Mouse (Mus musculus): ENCODE data around the gene Btbd1. TPM values are rescaled to one million over a fixed set of nuclear protein-coding genes. Genes with fewer than 3 reads are reported as not detected.

The Btbd1 gene
- polyA plus RNA-seq, 2 experiments = 62.1 to 86.3 TPM

DNA sequence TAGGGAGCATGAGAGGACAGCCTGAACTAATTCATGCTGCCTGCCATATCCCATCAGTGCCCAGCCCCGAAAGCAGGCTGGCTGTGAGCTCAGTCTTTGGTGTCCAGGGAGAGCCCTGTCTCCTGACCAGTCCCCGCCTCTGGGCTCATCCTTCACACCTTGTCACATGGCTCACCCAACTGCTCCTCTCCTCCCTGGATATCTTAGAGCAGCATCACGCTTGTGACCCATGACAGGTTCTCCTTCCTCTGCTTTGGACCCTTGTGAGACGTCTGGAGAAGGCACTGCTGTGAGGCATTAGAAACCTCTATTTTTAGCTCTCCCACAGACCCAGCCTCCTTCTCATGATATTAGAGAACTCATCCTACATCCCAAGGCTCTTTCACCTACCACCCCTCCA, 32.7 kb upstream of the Btbd1 start:
- Histone ChIP-seq H3K27me3 (ENCODE audit: control insufficient read depth, insufficient read depth, low read length) (peaks cover 18% of the 10 kb centered on the region), H3K4me1 (ENCODE audit: control insufficient read depth, insufficient read depth, low read length) (peaks cover 5% of the 10 kb centered on the region; the same call in 1 of the 2 replicates), H3K4me2 (replicated peaks; ENCODE audit: low read depth, low read length, severe bottlenecking) (no peak overlapping the region), H3K9me3 (ENCODE audit: control insufficient read depth, low read length) (no peaks in the 10 kb centered on the region), H3K4me3 (replicated peaks; ENCODE audit: low read length) (no peak overlapping the region), H3K36me3 (ENCODE audit: control insufficient read depth, insufficient read depth, low read length) (no peaks in the 10 kb centered on the region), H3K9ac (ENCODE audit: low read depth, low read length, severe bottlenecking) (no peak overlapping the region), H3K27ac (replicated peaks; ENCODE audit: low read depth, low read length) (no peak overlapping the region)
- no peak for ATAC-seq (ENCODE audit: low FRiP score, low read depth)
- 67% methylated on average over 4 of the region's 4 CpGs for WGBS
- no peak for TF ChIP-seq POLR2A (IDR thresholded peaks at IDR 0.05; ENCODE audit: borderline replicate concordance, extremely low read depth, insufficient read depth, insufficient read length)
- no peak for DNase-seq (ENCODE audit: low spot score)

DNA sequence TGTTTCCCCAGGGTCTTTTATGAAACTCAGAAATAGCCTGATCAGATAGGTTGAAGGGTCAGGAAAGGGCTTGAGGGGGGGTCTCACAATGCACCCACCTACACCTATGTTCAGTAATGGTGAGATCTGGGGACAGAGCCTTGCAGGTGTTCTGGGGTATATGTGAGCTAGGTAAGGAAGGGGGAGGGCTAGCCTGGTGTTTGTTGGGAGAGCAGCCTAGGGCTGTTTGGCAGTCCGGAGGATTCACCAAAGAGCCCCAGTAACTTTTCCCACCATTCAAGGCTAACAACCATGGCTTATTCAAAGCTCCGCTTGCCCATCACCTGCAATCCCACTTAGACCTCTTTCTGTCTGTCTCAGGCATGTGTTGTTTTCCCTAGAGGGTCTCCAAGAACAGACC, 32.2 kb upstream of the Btbd1 start:
- ATAC-seq (ENCODE audit: low FRiP score, low read depth) = no peak
- no peak overlapping the region for H3K9ac ChIP-seq (ENCODE audit: low read depth, low read length, severe bottlenecking)
- H3K4me3 ChIP-seq (replicated peaks; ENCODE audit: low read length) = no peak overlapping the region
- peaks cover 18% of the 10 kb centered on the region for H3K27me3 ChIP-seq (ENCODE audit: control insufficient read depth, insufficient read depth, low read length)
- H3K4me2 ChIP-seq (replicated peaks; ENCODE audit: low read depth, low read length, severe bottlenecking) = no peak overlapping the region
- H3K27ac ChIP-seq (replicated peaks; ENCODE audit: low read depth, low read length) = no peak overlapping the region
- H3K36me3 ChIP-seq (ENCODE audit: control insufficient read depth, insufficient read depth, low read length) = no peaks in the 10 kb centered on the region
- TF ChIP-seq POLR2A (IDR thresholded peaks at IDR 0.05; ENCODE audit: borderline replicate concordance, extremely low read depth, insufficient read depth, insufficient read length) = no peak
- H3K9me3 ChIP-seq (ENCODE audit: control insufficient read depth, low read length) = no peaks in the 10 kb centered on the region
- DNase-seq (ENCODE audit: low spot score) = no peak
- 87% methylated on average over 2 of the region's 2 CpGs for WGBS
- peaks cover 5% of the 10 kb centered on the region; the same call in 1 of the 2 replicates for H3K4me1 ChIP-seq (ENCODE audit: control insufficient read depth, insufficient read depth, low read length)

DNA sequence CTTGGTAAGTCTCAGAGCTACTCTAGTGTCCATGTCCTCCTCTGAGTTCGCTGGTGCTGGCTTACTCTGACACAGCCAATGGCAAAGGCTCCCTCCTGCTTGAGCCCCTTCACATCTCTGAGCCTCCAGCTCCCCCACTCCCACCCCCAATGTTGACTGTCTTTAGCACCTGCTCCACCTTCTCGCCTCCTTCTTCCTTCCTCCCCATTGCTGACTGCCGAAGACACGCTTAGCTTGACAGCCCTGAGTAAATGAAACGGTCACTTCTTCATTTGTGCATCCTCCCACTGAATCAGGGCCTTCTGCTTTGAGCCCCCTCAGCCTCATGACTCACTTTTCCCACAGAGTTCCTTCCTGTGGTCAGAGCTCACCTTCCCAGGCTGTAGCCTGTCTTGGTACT, 31.8 kb upstream of the Btbd1 start:
- 66% methylated on average over 5 of the region's 5 CpGs for WGBS
- no peak overlapping the region for H3K27ac ChIP-seq (replicated peaks; ENCODE audit: low read depth, low read length)
- no peak overlapping the region for H3K4me3 ChIP-seq (replicated peaks; ENCODE audit: low read length)
- DNase-seq (ENCODE audit: low spot score) (no peak), ATAC-seq (ENCODE audit: low FRiP score, low read depth) (no peak)
- peaks cover 18% of the 10 kb centered on the region for H3K27me3 ChIP-seq (ENCODE audit: control insufficient read depth, insufficient read depth, low read length)
- H3K9ac ChIP-seq (ENCODE audit: low read depth, low read length, severe bottlenecking) = no peak overlapping the region
- no peaks in the 10 kb centered on the region for H3K36me3 ChIP-seq (ENCODE audit: control insufficient read depth, insufficient read depth, low read length)
- peaks cover 5% of the 10 kb centered on the region; the same call in 1 of the 2 replicates for H3K4me1 ChIP-seq (ENCODE audit: control insufficient read depth, insufficient read depth, low read length)
- H3K4me2 ChIP-seq (replicated peaks; ENCODE audit: low read depth, low read length, severe bottlenecking) = no peak overlapping the region
- H3K9me3 ChIP-seq (ENCODE audit: control insufficient read depth, low read length) = no peaks in the 10 kb centered on the region
- no peak for TF ChIP-seq POLR2A (IDR thresholded peaks at IDR 0.05; ENCODE audit: borderline replicate concordance, extremely low read depth, insufficient read depth, insufficient read length)

DNA sequence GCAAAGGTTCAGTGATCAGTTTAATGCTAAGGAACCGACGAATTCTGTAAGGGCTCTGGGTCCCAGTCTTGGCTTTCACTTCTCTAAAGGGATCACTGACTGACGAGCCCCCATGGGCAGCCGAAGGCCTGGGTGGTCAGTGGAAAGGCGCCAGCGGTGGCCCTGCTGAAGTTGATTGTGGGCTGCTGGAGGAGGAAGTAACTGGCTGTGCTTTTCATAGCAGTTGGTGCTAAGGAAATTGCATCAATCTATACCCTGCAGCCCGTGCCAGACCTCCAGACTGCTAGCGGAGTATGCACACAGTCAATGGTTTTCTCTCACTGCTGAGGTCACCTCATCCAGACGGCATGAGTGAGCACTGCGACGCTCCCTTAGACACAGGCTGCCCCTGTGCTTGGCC, 30.8 kb upstream of the Btbd1 start:
- H3K9me3 ChIP-seq (ENCODE audit: control insufficient read depth, low read length) = no peaks in the 10 kb centered on the region
- H3K9ac ChIP-seq (ENCODE audit: low read depth, low read length, severe bottlenecking) = no peak overlapping the region
- H3K27ac ChIP-seq (replicated peaks; ENCODE audit: low read depth, low read length) = no peak overlapping the region
- no peak for ATAC-seq (ENCODE audit: low FRiP score, low read depth)
- H3K36me3 ChIP-seq (ENCODE audit: control insufficient read depth, insufficient read depth, low read length) = no peaks in the 10 kb centered on the region
- H3K4me1 ChIP-seq (ENCODE audit: control insufficient read depth, insufficient read depth, low read length) = peaks cover 5% of the 10 kb centered on the region; the same call in 1 of the 2 replicates
- H3K4me2 ChIP-seq (replicated peaks; ENCODE audit: low read depth, low read length, severe bottlenecking) = peak overlapping the region; percentile 88; the same call in 1 of the 2 replicates
- H3K4me3 ChIP-seq (replicated peaks; ENCODE audit: low read length) = peak overlapping the region; percentile 60
- peak; percentile 30 for DNase-seq (ENCODE audit: low spot score)
- no peak for TF ChIP-seq POLR2A (IDR thresholded peaks at IDR 0.05; ENCODE audit: borderline replicate concordance, extremely low read depth, insufficient read depth, insufficient read length)
- 47% methylated on average over 11 of the region's 11 CpGs for WGBS
- peaks cover 18% of the 10 kb centered on the region for H3K27me3 ChIP-seq (ENCODE audit: control insufficient read depth, insufficient read depth, low read length)

DNA sequence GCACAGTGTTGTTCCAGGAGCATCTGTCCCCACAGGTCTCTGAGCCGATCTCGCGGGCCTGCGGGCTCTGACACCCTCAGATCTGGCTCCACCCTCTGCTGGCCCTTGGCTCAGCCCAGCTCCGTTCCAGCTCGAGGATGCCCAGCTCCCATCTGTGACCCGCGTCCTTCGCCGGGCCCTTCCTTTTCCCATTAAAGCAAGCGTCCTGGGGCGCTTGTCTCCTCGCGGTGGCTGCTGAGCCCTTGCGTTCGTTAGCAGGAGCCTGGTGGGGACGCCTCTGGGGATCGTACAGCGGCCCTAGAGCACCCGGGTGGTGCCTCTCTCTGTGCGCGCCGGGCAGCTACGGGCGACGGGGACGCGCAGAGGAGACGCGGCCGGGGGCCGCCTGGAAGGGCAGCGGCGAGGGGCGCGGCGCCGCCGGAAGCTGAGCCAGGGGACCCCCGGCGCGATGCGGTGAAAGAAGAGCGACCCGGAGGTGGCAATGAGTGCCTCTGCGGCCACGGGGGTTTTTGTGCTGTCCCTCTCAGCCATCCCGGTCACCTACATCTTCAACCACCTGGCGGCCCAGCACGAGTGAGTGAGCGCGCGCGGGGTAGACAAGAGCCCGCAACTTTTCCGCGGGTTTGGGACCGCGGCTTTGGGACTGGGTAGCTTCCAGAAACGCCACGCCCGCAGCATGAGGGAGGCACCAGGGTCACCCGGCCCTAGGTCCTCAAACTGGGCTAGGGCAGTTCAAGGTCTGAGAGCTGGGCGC, 29.9 kb upstream of the Btbd1 start, which contains the start of gene Tm6sf1:
Tm6sf1 (plus strand) TSS at position 34 of the 754 bp plus-strand sequence.
- no peak within 1 kb of the TSS for H3K27ac ChIP-seq (replicated peaks; ENCODE audit: low read depth, low read length)
- 1% methylated on average over 34 of the region's 64 CpGs for WGBS
- DNase-seq (ENCODE audit: low spot score) (no peak), ATAC-seq (ENCODE audit: low FRiP score, low read depth) (peak; percentile 63; the same call in 1 of the 2 replicates)
- peak within 1 kb of the TSS; percentile 60 for H3K4me3 ChIP-seq (replicated peaks; ENCODE audit: low read length)
- peaks cover 18% of the 10 kb centered on the region for H3K27me3 ChIP-seq (ENCODE audit: control insufficient read depth, insufficient read depth, low read length)
- H3K9ac ChIP-seq (ENCODE audit: low read depth, low read length, severe bottlenecking) = peak within 1 kb of the TSS; percentile 69
- peaks cover 5% of the 10 kb centered on the region; the same call in 1 of the 2 replicates for H3K4me1 ChIP-seq (ENCODE audit: control insufficient read depth, insufficient read depth, low read length)
- H3K9me3 ChIP-seq (ENCODE audit: control insufficient read depth, low read length) = no peaks in the 10 kb centered on the region
- peak within 1 kb of the TSS; percentile 88 for H3K4me2 ChIP-seq (replicated peaks; ENCODE audit: low read depth, low read length, severe bottlenecking)
- no peak for TF ChIP-seq POLR2A (IDR thresholded peaks at IDR 0.05; ENCODE audit: borderline replicate concordance, extremely low read depth, insufficient read depth, insufficient read length)
- no peaks in the 10 kb centered on the region for H3K36me3 ChIP-seq (ENCODE audit: control insufficient read depth, insufficient read depth, low read length)
